Mouse (Mus musculus): ENCODE results near the gene Osbp2. TPM values are rescaled to one million over a fixed set of nuclear protein-coding genes. Genes with fewer than 3 reads are reported as not detected.

Gene Osbp2
- polyA plus RNA-seq, 1 experiment from 2014 or later, result 22.7 TPM

- ATAC-seq (ENCODE audit: low read depth), result no peak
- H3K36me3 ChIP-seq (ENCODE audit: control insufficient read depth, insufficient read depth, low read length), result no peaks in the 10 kb centered on the region
- H3K4me3 ChIP-seq (ENCODE audit: low read depth, low read length), result no peak overlapping the region
- WGBS, result 89% methylated on average over 8 of the region's 8 CpGs
- peaks cover 3% of the 10 kb centered on the region; the same call in 1 of the 2 replicates for H3K27me3 ChIP-seq (ENCODE audit: control insufficient read depth, insufficient read depth, low read length)
- H3K27ac ChIP-seq (ENCODE audit: low read depth, low read length), result no peak overlapping the region
- H3K9me3 ChIP-seq (ENCODE audit: control insufficient read depth, low read length), result no peaks in the 10 kb centered on the region
- no peak overlapping the region for H3K9ac ChIP-seq (replicated peaks; ENCODE audit: low read depth, low read length)
- no peak overlapping the region for H3K4me2 ChIP-seq (ENCODE audit: low read depth, low read length)
- H3K4me1 ChIP-seq (ENCODE audit: control insufficient read depth, insufficient read depth, low read length), result no peaks in the 10 kb centered on the region
Observed at GRCm38 (mm10) chr11:3766964-3767363, 96.7 kb downstream of the Osbp2 start.

- no peak overlapping the region for H3K27ac ChIP-seq (ENCODE audit: low read depth, low read length)
Observed at GRCm38 (mm10) chr11:3764352-3764751, 99.4 kb downstream of the Osbp2 start.

DNA sequence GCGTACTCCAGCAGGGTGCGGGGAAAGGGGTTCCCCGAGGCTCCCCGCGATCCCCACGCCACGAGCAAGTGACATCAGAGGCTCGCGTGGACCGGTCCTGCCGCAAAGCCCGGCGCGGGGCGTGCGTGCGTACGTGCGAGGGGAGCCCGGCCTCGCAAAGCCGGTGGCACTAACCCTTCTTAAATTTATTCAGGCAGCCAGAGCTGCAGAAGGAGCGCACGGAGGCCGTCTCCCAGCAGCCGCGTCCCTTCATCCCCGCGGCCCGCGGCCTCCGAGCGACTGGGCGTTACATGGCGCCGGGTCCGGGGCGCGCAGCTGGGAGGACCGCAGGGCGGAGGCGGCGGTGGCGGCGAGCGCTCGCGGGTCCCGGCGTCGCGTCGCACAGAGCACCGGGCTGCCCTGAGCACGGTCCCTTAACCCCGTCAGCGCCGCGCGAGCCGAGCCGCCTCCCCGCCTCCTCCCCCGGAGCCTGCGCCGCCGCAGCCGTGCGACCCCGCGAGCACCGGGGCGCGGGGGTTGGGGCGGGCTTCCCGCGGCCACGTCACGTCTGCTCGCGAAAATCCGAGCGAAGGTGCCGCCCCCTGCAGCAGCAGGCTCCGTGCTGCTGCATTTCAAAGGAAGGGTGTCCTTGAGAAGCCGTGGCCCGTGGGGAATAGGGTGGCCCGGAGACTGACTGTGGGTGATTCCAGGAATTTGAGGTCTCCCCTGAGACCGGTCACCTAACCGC lies 101.8 kb downstream of the Osbp2 start:
- Histone ChIP-seq H3K27me3 (ENCODE audit: control insufficient read depth, insufficient read depth, low read length) (peaks cover 3% of the 10 kb centered on the region; the same call in 1 of the 2 replicates), H3K4me1 (ENCODE audit: control insufficient read depth, insufficient read depth, low read length) (0 out of 2 replicates have a peak, but pooled peaks cover 6% of the 10 kb centered on the region), H3K4me3 (ENCODE audit: low read depth, low read length) (peak overlapping the region; percentile 57), H3K9ac (replicated peaks; ENCODE audit: low read depth, low read length) (peak overlapping the region; percentile 73), H3K4me2 (ENCODE audit: low read depth, low read length) (peak overlapping the region; percentile 48), H3K9me3 (ENCODE audit: control insufficient read depth, low read length) (no peaks in the 10 kb centered on the region), H3K27ac (ENCODE audit: low read depth, low read length) (peak overlapping the region; percentile 41), H3K36me3 (ENCODE audit: control insufficient read depth, insufficient read depth, low read length) (no peaks in the 10 kb centered on the region)
- ATAC-seq (ENCODE audit: low read depth), result peak; percentile 82
- WGBS, result under 1% methylated on average over 78 of the region's 90 CpGs

More at GRCm38 (mm10) chr11:3764352-3764751, 99.4 kb downstream of the Osbp2 start:
- no peak overlapping the region for H3K4me2 ChIP-seq (ENCODE audit: low read depth, low read length)
- no peaks in the 10 kb centered on the region for H3K36me3 ChIP-seq (ENCODE audit: control insufficient read depth, insufficient read depth, low read length)
- WGBS, result 32% methylated on average over 4 of the region's 4 CpGs
- H3K4me1 ChIP-seq (ENCODE audit: control insufficient read depth, insufficient read depth, low read length), result 0 out of 2 replicates have a peak, but pooled peaks cover 6% of the 10 kb centered on the region
- ATAC-seq (ENCODE audit: low read depth), result no peak
- peaks cover 3% of the 10 kb centered on the region; the same call in 1 of the 2 replicates for H3K27me3 ChIP-seq (ENCODE audit: control insufficient read depth, insufficient read depth, low read length)
- H3K9ac ChIP-seq (replicated peaks; ENCODE audit: low read depth, low read length), result no peak overlapping the region
- H3K4me3 ChIP-seq (ENCODE audit: low read depth, low read length), result no peak overlapping the region
- H3K9me3 ChIP-seq (ENCODE audit: control insufficient read depth, low read length), result no peaks in the 10 kb centered on the region

DNA sequence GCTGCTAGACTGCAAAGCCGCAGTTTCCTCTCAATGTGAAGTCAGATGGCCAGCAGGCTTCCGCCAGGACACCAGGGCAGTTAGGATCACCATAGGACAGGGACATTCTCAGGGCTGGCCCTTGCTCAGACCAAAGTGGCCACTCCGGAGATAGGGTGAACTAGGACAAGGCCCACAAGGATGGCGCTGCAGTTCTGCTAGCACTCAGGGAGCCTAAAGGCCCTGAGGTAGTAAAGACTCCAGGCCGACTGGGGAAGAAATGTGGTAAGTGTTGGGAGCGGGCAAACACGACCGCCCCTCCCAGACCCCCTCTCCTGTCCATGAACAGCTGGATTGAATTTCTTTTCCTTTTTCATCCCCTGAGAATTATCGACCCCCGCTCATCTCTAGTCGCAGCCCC lies 102.4 kb downstream of the Osbp2 start:
- peak overlapping the region; percentile 57 for H3K4me3 ChIP-seq (ENCODE audit: low read depth, low read length)
- 8% methylated on average over 11 of the region's 11 CpGs for WGBS
- H3K9me3 ChIP-seq (ENCODE audit: control insufficient read depth, low read length), result no peaks in the 10 kb centered on the region
- H3K36me3 ChIP-seq (ENCODE audit: control insufficient read depth, insufficient read depth, low read length), result no peaks in the 10 kb centered on the region
- peak overlapping the region; percentile 73 for H3K9ac ChIP-seq (replicated peaks; ENCODE audit: low read depth, low read length)
- H3K27me3 ChIP-seq (ENCODE audit: control insufficient read depth, insufficient read depth, low read length), result peaks cover 3% of the 10 kb centered on the region; the same call in 1 of the 2 replicates
- H3K27ac ChIP-seq (ENCODE audit: low read depth, low read length), result peak overlapping the region; percentile 41; the same call in 1 of the 2 replicates
- peak overlapping the region; percentile 48 for H3K4me2 ChIP-seq (ENCODE audit: low read depth, low read length)
- ATAC-seq (ENCODE audit: low read depth), result peak; percentile 5; the same call in 1 of the 2 replicates
- 0 out of 2 replicates have a peak, but pooled peaks cover 6% of the 10 kb centered on the region for H3K4me1 ChIP-seq (ENCODE audit: control insufficient read depth, insufficient read depth, low read length)

- 87% methylated on average over 5 of the region's 5 CpGs for WGBS
- Histone ChIP-seq H3K9me3 (ENCODE audit: control insufficient read depth, low read length) (no peaks in the 10 kb centered on the region), H3K27me3 (ENCODE audit: control insufficient read depth, insufficient read depth, low read length) (peaks cover 3% of the 10 kb centered on the region; the same call in 1 of the 2 replicates), H3K4me3 (ENCODE audit: low read depth, low read length) (no peak overlapping the region), H3K4me2 (ENCODE audit: low read depth, low read length) (no peak overlapping the region), H3K4me1 (ENCODE audit: control insufficient read depth, insufficient read depth, low read length) (0 out of 2 replicates have a peak, but pooled peaks cover 6% of the 10 kb centered on the region), H3K36me3 (ENCODE audit: control insufficient read depth, insufficient read depth, low read length) (no peaks in the 10 kb centered on the region), H3K27ac (ENCODE audit: low read depth, low read length) (no peak overlapping the region), H3K9ac (replicated peaks; ENCODE audit: low read depth, low read length) (no peak overlapping the region)
- ATAC-seq (ENCODE audit: low read depth), result no peak
Observed at GRCm38 (mm10) chr11:3759433-3759832, 104.3 kb downstream of the Osbp2 start.

- H3K4me1 ChIP-seq (ENCODE audit: control insufficient read depth, insufficient read depth, low read length), result no peaks in the 10 kb centered on the region
- no peaks in the 10 kb centered on the region for H3K36me3 ChIP-seq (ENCODE audit: control insufficient read depth, insufficient read depth, low read length)
- H3K4me3 ChIP-seq (ENCODE audit: low read depth, low read length), result no peak overlapping the region
- H3K9me3 ChIP-seq (ENCODE audit: control insufficient read depth, low read length), result no peaks in the 10 kb centered on the region
- WGBS, result 74% methylated on average over 4 of the region's 4 CpGs
- H3K27me3 ChIP-seq (ENCODE audit: control insufficient read depth, insufficient read depth, low read length), result no peaks in the 10 kb centered on the region
- ATAC-seq (ENCODE audit: low read depth), result no peak
- H3K4me2 ChIP-seq (ENCODE audit: low read depth, low read length), result no peak overlapping the region
- H3K27ac ChIP-seq (ENCODE audit: low read depth, low read length), result no peak overlapping the region
- no peak overlapping the region for H3K9ac ChIP-seq (replicated peaks; ENCODE audit: low read depth, low read length)
Observed at GRCm38 (mm10) chr11:3755341-3755740, 108.4 kb downstream of the Osbp2 start.

DNA sequence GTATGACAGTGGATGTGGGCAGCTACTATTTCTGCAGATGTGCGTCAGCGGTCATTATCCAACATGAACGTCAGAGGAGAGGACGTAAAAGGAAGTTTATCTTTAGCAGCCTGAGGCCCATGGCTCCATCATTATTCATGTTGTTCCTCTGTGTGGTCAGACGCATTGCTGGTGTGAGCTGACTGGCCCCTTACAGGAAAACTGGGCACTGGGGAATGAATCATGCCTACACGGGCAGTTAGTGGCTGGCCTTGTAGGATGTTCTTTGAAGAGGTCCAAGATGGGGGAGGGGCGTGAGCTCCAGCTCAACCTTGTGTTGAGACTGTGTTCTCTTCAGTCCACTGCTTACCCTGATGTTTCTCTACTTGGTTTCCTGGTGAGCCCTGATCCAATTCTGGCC lies 109.0 kb downstream of the Osbp2 start:
- Histone ChIP-seq H3K4me3 (ENCODE audit: low read depth, low read length) (no peak overlapping the region), H3K9me3 (ENCODE audit: control insufficient read depth, low read length) (no peaks in the 10 kb centered on the region), H3K4me2 (ENCODE audit: low read depth, low read length) (no peak overlapping the region), H3K27me3 (ENCODE audit: control insufficient read depth, insufficient read depth, low read length) (no peaks in the 10 kb centered on the region), H3K4me1 (ENCODE audit: control insufficient read depth, insufficient read depth, low read length) (no peaks in the 10 kb centered on the region), H3K36me3 (ENCODE audit: control insufficient read depth, insufficient read depth, low read length) (no peaks in the 10 kb centered on the region), H3K27ac (ENCODE audit: low read depth, low read length) (no peak overlapping the region), H3K9ac (replicated peaks; ENCODE audit: low read depth, low read length) (no peak overlapping the region)
- ATAC-seq (ENCODE audit: low read depth), result no peak
- 73% methylated on average over 7 of the region's 7 CpGs for WGBS

DNA sequence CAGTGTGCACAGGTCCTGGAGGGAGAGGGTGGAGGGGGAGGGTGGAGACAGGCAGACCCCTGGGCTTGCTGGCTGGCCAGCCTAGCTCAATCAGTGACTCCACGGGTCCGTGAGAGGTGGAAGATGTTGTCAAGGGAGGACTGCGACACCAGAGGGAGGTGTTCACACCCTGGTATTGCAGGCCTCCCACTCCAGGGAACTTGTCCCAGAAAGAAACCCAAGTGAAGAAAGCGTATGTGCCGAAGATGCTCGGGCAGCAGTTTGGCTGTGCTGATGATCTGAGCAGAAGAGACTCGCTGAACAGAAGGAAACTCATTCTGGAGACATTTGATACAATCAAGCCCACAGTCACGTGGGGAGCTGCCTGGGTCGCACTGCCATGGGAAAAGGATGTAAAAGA lies 109.8 kb downstream of the Osbp2 start:
- Histone ChIP-seq H3K27me3 (ENCODE audit: control insufficient read depth, insufficient read depth, low read length) (no peaks in the 10 kb centered on the region), H3K4me2 (ENCODE audit: low read depth, low read length) (no peak overlapping the region), H3K4me1 (ENCODE audit: control insufficient read depth, insufficient read depth, low read length) (no peaks in the 10 kb centered on the region), H3K9me3 (ENCODE audit: control insufficient read depth, low read length) (no peaks in the 10 kb centered on the region), H3K4me3 (ENCODE audit: low read depth, low read length) (no peak overlapping the region), H3K36me3 (ENCODE audit: control insufficient read depth, insufficient read depth, low read length) (no peaks in the 10 kb centered on the region), H3K9ac (replicated peaks; ENCODE audit: low read depth, low read length) (no peak overlapping the region), H3K27ac (ENCODE audit: low read depth, low read length) (no peak overlapping the region)
- no peak for ATAC-seq (ENCODE audit: low read depth)
- WGBS, result 68% methylated on average over 9 of the region's 9 CpGs

DNA sequence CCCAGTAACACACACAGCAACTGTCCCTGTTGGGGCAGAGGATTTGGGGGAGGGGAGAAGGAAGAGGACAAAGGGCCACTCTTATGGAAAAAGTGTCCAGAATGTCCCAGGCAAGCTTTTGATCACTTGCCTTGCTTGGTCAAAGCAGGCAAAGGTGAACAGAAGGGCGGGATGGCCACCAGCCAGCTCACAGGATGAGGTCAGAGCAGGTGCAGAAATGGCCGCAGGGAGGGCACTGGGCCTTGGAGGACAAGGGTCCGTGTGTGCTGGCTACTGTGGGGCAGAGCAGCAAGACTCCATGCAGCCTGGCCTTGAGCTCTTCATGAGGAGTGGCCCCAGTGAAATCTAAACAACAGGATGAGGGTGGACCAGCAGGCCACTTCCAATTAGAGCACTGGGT lies 110.9 kb downstream of the Osbp2 start:
- ATAC-seq (ENCODE audit: low read depth), result no peak
- H3K9me3 ChIP-seq (ENCODE audit: control insufficient read depth, low read length), result no peaks in the 10 kb centered on the region
- 73% methylated on average over 3 of the region's 3 CpGs for WGBS
- H3K4me3 ChIP-seq (ENCODE audit: low read depth, low read length), result no peak overlapping the region
- no peaks in the 10 kb centered on the region for H3K36me3 ChIP-seq (ENCODE audit: control insufficient read depth, insufficient read depth, low read length)
- H3K27ac ChIP-seq (ENCODE audit: low read depth, low read length), result no peak overlapping the region
- H3K9ac ChIP-seq (replicated peaks; ENCODE audit: low read depth, low read length), result no peak overlapping the region
- H3K27me3 ChIP-seq (ENCODE audit: control insufficient read depth, insufficient read depth, low read length), result no peaks in the 10 kb centered on the region
- H3K4me2 ChIP-seq (ENCODE audit: low read depth, low read length), result no peak overlapping the region
- no peaks in the 10 kb centered on the region for H3K4me1 ChIP-seq (ENCODE audit: control insufficient read depth, insufficient read depth, low read length)
